Mouse (Mus musculus): ENCODE results near the gene Cldn17. TPM values are rescaled to one million over a fixed set of nuclear protein-coding genes. Genes with fewer than 3 reads are reported as not detected.

The Cldn17 gene
- not detected for total RNA-seq (2021)
- long read RNA-seq, experiment 1 = 0 reads
- long read RNA-seq, experiment 2 = 0 reads

DNA sequence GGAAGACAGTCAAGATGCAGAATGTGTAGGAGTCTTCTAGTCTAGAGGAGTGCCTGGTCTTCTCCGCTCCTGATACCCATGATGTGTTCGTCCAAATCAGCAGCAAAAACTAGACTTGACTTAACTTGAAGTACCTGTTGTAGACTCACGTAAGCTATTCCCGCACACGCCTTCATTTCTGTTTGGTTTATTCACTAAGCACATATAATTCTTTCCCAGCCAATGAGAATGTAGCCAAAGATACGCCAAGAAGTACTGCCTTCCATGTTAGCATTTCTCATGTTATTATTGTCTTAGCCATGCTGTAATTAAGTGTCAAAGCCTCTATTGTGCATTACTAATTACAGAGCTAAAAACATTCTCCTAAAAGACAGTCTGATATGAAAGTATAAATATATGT lies at the start of gene Cldn17:
TSS of gene Cldn17 (minus strand) at position 101 of the 400 bp plus-strand sequence.
- Histone ChIP-seq H3K4me3 (no peak within 1 kb of the TSS), H3K27ac (no peak within 1 kb of the TSS)
- no peak for DNase-seq (ENCODE audit: low spot score in 2 of 2)
- no peak for TF ChIP-seq CTCF (conservative IDR thresholded peaks at IDR 0.05)

GRCm38 (mm10) chr16:88542488-88542887 lies 35.7 kb upstream of the Cldn17 start:
- peak in 1 of 2 experiments; percentile 31 for DNase-seq (ENCODE audit: low spot score in 2 of 2)
- Histone ChIP-seq H3K4me3 (no peak overlapping the region), H3K27ac (no peak overlapping the region)
- peak; percentile 82 for TF ChIP-seq CTCF (conservative IDR thresholded peaks at IDR 0.05)

GRCm38 (mm10) chr16:88539841-88540487 lies 33.2 kb upstream of the Cldn17 start:
- no peak for DNase-seq (ENCODE audit: low spot score in 2 of 2)
- TF ChIP-seq CTCF (conservative IDR thresholded peaks at IDR 0.05) = no peak
- Histone ChIP-seq H3K27ac (no peak overlapping the region), H3K4me3 (no peak overlapping the region)

DNA sequence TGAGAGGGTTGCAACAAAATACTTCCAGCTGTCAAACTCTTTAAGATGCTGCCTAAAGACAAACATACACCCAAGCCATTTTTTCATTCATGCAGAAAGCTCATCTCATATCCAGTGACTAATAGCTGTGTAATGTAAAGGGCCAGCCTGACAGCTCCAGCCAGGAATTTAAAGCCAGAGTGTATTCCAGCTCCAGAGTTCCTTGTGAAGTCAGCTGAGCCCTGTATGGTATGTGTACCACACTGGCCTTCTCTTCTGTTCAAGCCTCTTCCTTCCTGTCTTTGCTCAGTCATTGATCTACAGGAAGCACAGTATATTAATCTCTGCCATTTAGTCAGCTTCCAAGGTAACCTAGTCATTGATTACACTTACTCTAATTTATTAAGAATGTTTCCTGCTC lies 4.6 kb upstream of the Cldn17 start:
- no peak for TF ChIP-seq CTCF (conservative IDR thresholded peaks at IDR 0.05)
- no peak overlapping the region for H3K4me3 ChIP-seq
- no peak for DNase-seq (ENCODE audit: low spot score in 2 of 2)
- H3K27ac ChIP-seq = no peak overlapping the region

GRCm38 (mm10) chr16:88508150-88508549 lies 1.4 kb upstream of the Cldn17 start:
- Histone ChIP-seq H3K4me3 (no peak overlapping the region), H3K27ac (no peak overlapping the region)
- no peak for DNase-seq (ENCODE audit: low spot score in 2 of 2)
- TF ChIP-seq CTCF (conservative IDR thresholded peaks at IDR 0.05) = no peak

GRCm38 (mm10) chr16:88506338-88506737 lies 440 bp downstream of the Cldn17 start:
- TF ChIP-seq CTCF (conservative IDR thresholded peaks at IDR 0.05) = no peak
- H3K4me3 ChIP-seq = no peak overlapping the region
- H3K27ac ChIP-seq = no peak overlapping the region
- no peak for DNase-seq (ENCODE audit: low spot score in 2 of 2)

GRCm38 (mm10) chr16:88488096-88488495 lies 18.7 kb downstream of the Cldn17 start:
- Histone ChIP-seq H3K4me3 (no peak overlapping the region), H3K27ac (no peak overlapping the region)
- TF ChIP-seq CTCF (conservative IDR thresholded peaks at IDR 0.05) = no peak
- no peak for DNase-seq (ENCODE audit: low spot score in 2 of 2)

DNA sequence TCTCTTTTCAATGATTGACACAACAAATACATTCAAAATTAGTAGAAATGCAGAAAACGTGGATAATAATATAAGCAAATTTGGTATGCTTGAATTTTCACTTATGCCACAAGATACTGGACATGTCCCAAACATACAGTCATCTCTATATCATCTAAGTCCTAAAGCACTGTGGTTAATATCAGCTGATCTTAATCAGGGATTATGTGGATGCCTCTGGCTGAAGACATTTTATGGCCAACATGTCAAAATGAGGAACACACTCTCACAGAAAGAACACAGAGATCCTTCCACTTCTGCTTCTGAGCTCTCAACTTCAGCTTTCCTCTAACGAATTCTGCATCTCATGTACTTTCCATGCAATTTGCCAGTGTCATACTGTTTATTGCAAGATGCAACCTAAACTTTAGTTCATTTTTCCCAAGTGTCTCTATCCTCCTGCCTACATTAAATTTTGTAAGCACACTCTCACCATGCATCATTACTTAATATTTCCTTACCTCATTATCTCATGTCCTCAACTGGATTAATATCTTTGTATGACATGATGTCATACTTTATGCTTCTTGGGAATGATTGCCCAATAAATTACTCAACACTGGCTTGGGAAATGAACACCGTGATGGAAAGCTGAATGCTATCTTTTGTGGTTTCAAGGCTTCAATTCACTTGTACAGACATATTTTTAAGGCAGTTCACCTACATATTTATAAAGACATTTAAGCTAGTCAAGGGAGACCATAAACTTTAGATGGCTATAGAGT lies 26.6 kb downstream of the Cldn17 start:
- DNase-seq (ENCODE audit: low spot score in 2 of 2) = no peak
- no peak for TF ChIP-seq CTCF (conservative IDR thresholded peaks at IDR 0.05)
- H3K27ac ChIP-seq = no peak overlapping the region
- H3K4me3 ChIP-seq = no peak overlapping the region

DNA sequence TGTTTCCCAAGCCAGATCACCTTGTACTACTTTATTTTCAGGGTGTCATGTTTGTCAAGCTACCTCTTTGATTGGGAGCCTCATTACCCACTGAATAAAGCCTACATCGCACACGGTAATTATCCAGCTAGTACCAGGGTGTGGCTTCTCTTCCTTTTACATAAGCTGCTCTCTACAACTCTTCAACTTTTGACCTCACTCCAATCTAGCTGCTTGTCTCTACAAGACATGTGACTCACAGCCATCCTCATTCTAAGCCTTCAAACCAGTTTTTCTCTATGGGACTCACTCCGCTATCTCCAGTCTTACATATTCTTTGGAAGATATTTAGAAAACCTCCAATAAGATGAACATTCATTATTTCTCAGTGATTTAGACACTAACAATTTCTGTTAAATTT lies 43.5 kb downstream of the Cldn17 start:
- no peak for TF ChIP-seq CTCF (conservative IDR thresholded peaks at IDR 0.05)
- no peak overlapping the region for H3K27ac ChIP-seq
- DNase-seq (ENCODE audit: low spot score in 2 of 2) = no peak
- H3K4me3 ChIP-seq = no peak overlapping the region

Other genes with a start within 250 kb of the Cldn17 start
- 10 to 100 TPM; 12.7 to 14.6 TPM for gene Grik1, start 216.7 kb downstream of the Cldn17 start, total RNA-seq (2021)
- not detected for gene Cldn8, start 56.2 kb upstream of the Cldn17 start, total RNA-seq (2021)
- gene Krtap24-1, start 105.3 kb upstream of the Cldn17 start, total RNA-seq (2021) = not detected
- gene 2310079G19Rik, start 120.7 kb upstream of the Cldn17 start, total RNA-seq (2021) = not detected
- not detected for gene Krtap26-1, start 140.8 kb upstream of the Cldn17 start, total RNA-seq (2021)
- not detected for gene Krtap27-1, start 164.7 kb upstream of the Cldn17 start, total RNA-seq (2021)
- not detected for gene 2310061N02Rik, start 201.0 kb upstream of the Cldn17 start, total RNA-seq (2021)
- gene Krtap13-1, start 221.9 kb upstream of the Cldn17 start, total RNA-seq (2021) = not detected
- not detected for gene Krtap13, start 244.7 kb upstream of the Cldn17 start, total RNA-seq (2021)

Measured in layer of hippocampus, adult 2 months (tissue).